Mouse (Mus musculus) hindbrain, embryonic 11.5 days (tissue): ENCODE data around the gene Gpr83. TPM values are rescaled to one million over a fixed set of nuclear protein-coding genes. Genes with fewer than 3 reads are reported as not detected.
A peak's percentile ranks its signal among the peaks of the same experiment; 100 is the strongest.

Source experiments
- ATAC-seq: fragments of 200-750 bp; cut with Nextera tagmentation; 2 replicates; pipeline ENCODE4 v1.8.0; 2017; ENCODE audit warnings: mild to moderate bottlenecking, moderate TSS enrichment, moderate library complexity; ENCODE audit not compliant: low FRiP score
- DNase-seq: peaks from one replicate; pipeline ENCODE4 v3.0.0-alpha.2; 2015; ENCODE audit warnings: low spot score
- H3K27ac ChIP-seq: fragments of 300-500 bp; sonication (generic); 2 replicates; pipeline ENCODE4 v1.5.1; 2014; ENCODE audit warnings: mild to moderate bottlenecking, low read depth, low read length
- H3K27me3 ChIP-seq: fragments of 300-500 bp; sonication (generic); 2 replicates; pipeline ENCODE4 v1.6.1; 2014; ENCODE audit warnings: mild to moderate bottlenecking, low read length, moderate library complexity, mixed read lengths; ENCODE audit not compliant: control insufficient read depth, insufficient read depth
- H3K36me3 ChIP-seq: fragments of 300-500 bp; sonication (generic); 2 replicates; pipeline ENCODE4 v1.6.1; 2014; ENCODE audit warnings: mild to moderate bottlenecking, low read length, moderate library complexity, mixed read lengths; ENCODE audit not compliant: control insufficient read depth, insufficient read depth
- H3K4me1 ChIP-seq: fragments of 300-500 bp; sonication (generic); replicated peaks from 2 replicates; pipeline ENCODE4 v1.6.1; 2014; ENCODE audit warnings: low read length, mixed read lengths; ENCODE audit not compliant: control insufficient read depth, insufficient read depth
- H3K4me2 ChIP-seq: fragments of 300-500 bp; sonication (generic); replicated peaks from 2 replicates; pipeline ENCODE4 v1.6.1; 2014; ENCODE audit warnings: mild to moderate bottlenecking, low read depth, low read length
- H3K4me3 ChIP-seq: fragments of 300-500 bp; sonication (generic); 2 replicates; pipeline ENCODE4 v1.5.1; 2014; ENCODE audit warnings: low read depth, low read length
- H3K9ac ChIP-seq: fragments of 300-500 bp; sonication (generic); 2 replicates; pipeline ENCODE4 v1.6.1; 2014; ENCODE audit warnings: low read depth, low read length
- H3K9me3 ChIP-seq: fragments of 300-500 bp; sonication (generic); 2 replicates; pipeline ENCODE4 v1.6.1; 2016; ENCODE audit warnings: low read length; ENCODE audit not compliant: control insufficient read depth
- WGBS: fragments of 180-500 bp; shearing (Covaris S2); extraction: QIAGEN DNeasy Blood & Tissue Kit; methylation state at CpG from one replicate; pipeline ENCODE4 v1.1.7; 2014; 5-methylcytosine and 5-hydroxymethylcytosine counted together
- polyA plus RNA-seq: library from polyadenylated mRNA; unstranded; fragments of >200 nt; fragmentation: Nextera tagmentation; extraction: Ambion mirVana; gene quantifications from 2 replicates; pipeline ENCODE4 v1.2.1, GENCODE M21; 2014

Gene Gpr83
- 1.7 and 1.8 TPM in 2 replicates for polyA plus RNA-seq

DNA sequence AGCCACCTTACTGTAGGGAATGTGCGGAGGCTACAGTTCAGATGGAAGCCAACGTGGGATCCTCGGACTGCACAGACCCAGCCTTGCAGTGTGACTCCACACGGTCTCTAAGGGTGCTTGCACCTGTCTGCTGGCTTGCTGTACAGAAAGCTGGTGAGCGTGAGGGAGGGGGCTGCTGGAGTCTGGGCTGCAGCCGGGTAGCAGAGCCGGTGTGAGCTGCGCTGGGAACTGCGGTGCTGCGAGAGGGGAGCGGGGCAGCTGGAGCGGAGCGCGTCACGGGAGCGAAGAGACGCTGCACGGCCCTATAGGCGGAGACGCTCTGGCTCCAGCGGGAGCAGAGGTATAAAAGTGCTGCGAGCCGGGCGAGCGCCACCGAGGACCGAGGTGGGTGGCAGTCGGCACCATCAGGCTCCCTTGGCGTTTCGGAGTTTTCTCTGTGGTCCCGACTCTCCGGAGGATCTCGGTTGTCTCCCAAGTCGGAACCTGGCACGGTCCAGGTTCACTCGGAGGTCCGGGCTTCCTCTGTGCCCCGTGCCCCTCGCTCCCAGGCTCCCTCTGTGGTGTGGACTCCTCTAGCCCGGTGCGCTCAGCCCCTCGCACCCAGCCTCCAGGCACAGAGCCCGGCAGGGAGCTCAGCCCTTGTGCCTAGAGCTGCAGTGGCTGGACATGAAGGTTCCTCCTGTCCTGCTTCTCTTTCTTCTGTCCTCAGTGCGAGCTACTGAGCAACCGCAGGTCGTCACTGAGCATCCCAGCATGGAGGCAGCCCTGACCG lies at the start of gene Gpr83:
Gene Gpr83, plus strand, starts transcription at position 343 of the 772 bp plus-strand sequence.
- H3K27ac ChIP-seq, result no peak within 1 kb of the TSS
- H3K27me3 ChIP-seq, result peaks cover 22% of the 10 kb centered on the region
- no peaks in the 10 kb centered on the region for H3K36me3 ChIP-seq
- peak; percentile 94 for ATAC-seq
- peak within 1 kb of the TSS; percentile 47 for H3K4me3 ChIP-seq
- peak; percentile 68 for DNase-seq
- H3K4me1 ChIP-seq, result peaks cover 3% of the 10 kb centered on the region; the same call in 1 of the 2 replicates
- no peaks in the 10 kb centered on the region for H3K9me3 ChIP-seq
- under 1% methylated on average over 47 of the region's 47 CpGs for WGBS
- H3K9ac ChIP-seq, result peak within 1 kb of the TSS; percentile 60
- peak within 1 kb of the TSS; percentile 92 for H3K4me2 ChIP-seq

DNA sequence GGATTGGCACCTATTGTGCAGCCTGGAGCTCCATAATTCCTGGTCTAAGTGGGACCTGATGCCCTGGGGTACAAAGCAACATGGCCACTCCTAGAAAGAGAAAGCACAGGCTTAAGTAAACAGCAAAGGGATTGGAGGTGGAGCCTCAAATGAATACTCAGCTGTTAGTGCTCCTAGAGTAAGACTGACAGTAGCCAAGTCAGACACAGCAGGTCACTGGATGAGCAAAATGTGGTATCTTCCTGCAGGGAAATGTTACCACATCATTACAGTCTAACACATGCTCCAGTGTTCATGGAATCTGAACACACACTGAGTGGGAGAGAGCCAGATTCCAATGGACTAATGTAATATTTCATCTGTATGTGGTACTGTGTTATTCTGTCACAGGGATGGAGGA lies 38.6 kb upstream of the Gpr83 start:
- no peak for DNase-seq
- Histone ChIP-seq H3K36me3 (peaks cover 9% of the 10 kb centered on the region), H3K27me3 (no peaks in the 10 kb centered on the region), H3K4me1 (no peaks in the 10 kb centered on the region), H3K4me2 (no peak overlapping the region), H3K27ac (no peak overlapping the region), H3K9me3 (no peaks in the 10 kb centered on the region), H3K9ac (no peak overlapping the region), H3K4me3 (no peak overlapping the region)
- ATAC-seq, result no peak

DNA sequence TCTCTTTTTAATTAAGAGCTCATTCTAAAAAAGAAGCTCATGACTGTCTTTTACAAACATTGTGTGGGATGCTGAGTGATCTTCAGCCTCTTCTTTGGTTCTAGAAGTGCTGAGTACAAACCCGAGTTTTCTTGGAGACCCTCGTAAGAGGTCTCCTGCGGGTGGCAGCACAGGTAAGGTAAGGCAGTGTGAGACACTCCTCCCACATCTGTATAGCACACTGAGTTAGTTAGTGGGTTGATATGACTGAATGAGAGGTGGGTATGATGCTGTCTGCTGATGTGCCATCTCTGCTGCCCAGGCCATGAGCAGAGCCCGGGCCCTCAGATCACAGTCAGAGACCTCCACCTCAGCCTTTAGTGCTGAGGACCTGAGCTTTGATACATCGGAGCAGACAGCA lies 35.2 kb upstream of the Gpr83 start:
- Histone ChIP-seq H3K4me2 (no peak overlapping the region), H3K9me3 (no peaks in the 10 kb centered on the region), H3K4me1 (no peaks in the 10 kb centered on the region), H3K9ac (no peak overlapping the region), H3K4me3 (no peak overlapping the region), H3K36me3 (peaks cover 2% of the 10 kb centered on the region; the same call in 1 of the 2 replicates), H3K27me3 (no peaks in the 10 kb centered on the region), H3K27ac (no peak overlapping the region)
- no peak for DNase-seq
- 91% methylated on average over 5 of the region's 5 CpGs for WGBS
- no peak for ATAC-seq

DNA sequence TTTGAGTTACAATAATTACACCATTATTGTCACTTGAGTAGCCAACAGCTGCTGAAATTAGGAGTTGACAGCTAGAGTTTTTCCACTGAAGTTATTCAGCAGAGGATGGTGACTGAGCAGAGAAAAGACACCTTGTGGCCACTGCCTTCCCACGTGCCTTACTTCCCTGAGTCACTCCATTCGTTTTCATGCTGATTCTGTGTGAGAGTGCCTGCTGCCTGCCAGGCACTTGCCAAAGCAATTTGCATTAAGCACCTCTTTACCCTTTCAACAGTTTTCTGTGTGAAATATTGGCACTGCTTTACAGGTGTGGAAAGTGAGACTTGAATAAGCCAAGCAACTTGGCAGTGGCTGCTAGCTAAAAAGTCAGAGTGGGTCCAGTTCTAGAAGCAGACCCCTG lies 32.1 kb upstream of the Gpr83 start:
- Histone ChIP-seq H3K27ac (no peak overlapping the region), H3K4me3 (no peak overlapping the region), H3K4me1 (no peaks in the 10 kb centered on the region), H3K36me3 (peaks cover 2% of the 10 kb centered on the region; the same call in 1 of the 2 replicates), H3K4me2 (no peak overlapping the region), H3K9ac (no peak overlapping the region), H3K9me3 (no peaks in the 10 kb centered on the region), H3K27me3 (no peaks in the 10 kb centered on the region)
- no peak for DNase-seq
- no peak for ATAC-seq
- WGBS, result 85% methylated on average over 2 of the region's 2 CpGs

DNA sequence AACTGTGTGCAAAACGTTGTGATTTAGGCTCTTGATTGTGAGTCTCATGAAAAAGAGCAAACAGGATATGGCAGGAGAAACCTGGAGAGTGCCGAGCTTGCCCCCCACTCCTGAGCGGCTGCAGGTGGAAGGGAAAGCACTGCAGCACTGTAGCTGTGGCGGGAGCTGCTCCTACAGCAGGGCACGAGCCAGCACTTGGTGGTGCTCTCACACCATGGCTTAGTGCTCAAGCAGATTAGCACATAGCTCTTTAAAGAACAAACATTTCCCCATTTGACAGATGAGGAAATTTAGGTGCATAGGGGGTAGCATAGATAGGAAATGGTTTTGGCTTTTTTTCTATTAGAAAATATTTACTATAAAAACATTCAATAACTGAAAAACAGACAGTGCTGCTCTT lies 28.0 kb upstream of the Gpr83 start:
- ATAC-seq, result no peak
- no peak overlapping the region for H3K27ac ChIP-seq
- no peaks in the 10 kb centered on the region for H3K9me3 ChIP-seq
- H3K4me2 ChIP-seq, result no peak overlapping the region
- H3K9ac ChIP-seq, result no peak overlapping the region
- no peaks in the 10 kb centered on the region for H3K36me3 ChIP-seq
- no peaks in the 10 kb centered on the region for H3K4me1 ChIP-seq
- no peaks in the 10 kb centered on the region for H3K27me3 ChIP-seq
- 89% methylated on average over 5 of the region's 5 CpGs for WGBS
- no peak for DNase-seq
- H3K4me3 ChIP-seq, result no peak overlapping the region

DNA sequence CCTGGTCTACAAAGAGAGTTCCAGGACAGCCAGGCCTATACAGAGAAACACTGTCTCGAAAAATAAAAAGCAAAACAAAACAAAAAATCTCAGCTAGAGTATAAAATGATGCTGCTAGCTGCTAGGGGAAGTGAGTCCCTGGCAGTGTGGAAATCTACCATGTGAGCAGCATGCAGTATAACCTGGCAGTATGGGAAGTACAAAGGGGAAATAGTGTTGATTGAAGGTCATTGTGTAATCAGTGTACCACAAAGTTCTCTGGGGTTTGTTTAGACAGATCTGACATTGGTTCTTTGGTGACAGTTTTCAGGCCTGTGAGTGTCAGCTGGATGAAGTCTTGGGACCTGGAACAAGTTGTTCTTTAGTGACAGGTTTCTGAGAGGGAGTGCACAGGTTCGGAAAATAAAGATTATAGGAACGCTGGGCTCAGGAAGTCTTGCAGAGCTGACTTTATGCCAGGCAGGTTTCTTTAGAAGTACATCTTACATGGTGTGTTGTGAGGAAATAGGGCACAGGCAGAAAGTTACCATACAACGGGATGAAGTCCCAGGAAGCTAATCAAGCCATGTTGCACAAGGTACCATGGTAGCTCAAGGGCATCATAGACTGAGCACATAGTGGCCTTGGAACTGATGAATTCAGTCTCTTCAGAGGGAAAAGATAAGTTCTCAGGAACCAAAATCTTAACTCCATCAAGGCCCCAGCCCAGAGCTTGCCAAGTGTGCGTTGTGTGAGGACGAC lies 24.5 kb upstream of the Gpr83 start:
- no peaks in the 10 kb centered on the region for H3K36me3 ChIP-seq
- no peak overlapping the region for H3K27ac ChIP-seq
- H3K27me3 ChIP-seq, result no peaks in the 10 kb centered on the region
- DNase-seq (no peak), ATAC-seq (no peak)
- no peak overlapping the region for H3K4me3 ChIP-seq
- no peaks in the 10 kb centered on the region for H3K9me3 ChIP-seq
- H3K9ac ChIP-seq, result no peak overlapping the region
- H3K4me2 ChIP-seq, result no peak overlapping the region
- H3K4me1 ChIP-seq, result no peaks in the 10 kb centered on the region
- WGBS, result 93% methylated on average over 6 of the region's 6 CpGs

DNA sequence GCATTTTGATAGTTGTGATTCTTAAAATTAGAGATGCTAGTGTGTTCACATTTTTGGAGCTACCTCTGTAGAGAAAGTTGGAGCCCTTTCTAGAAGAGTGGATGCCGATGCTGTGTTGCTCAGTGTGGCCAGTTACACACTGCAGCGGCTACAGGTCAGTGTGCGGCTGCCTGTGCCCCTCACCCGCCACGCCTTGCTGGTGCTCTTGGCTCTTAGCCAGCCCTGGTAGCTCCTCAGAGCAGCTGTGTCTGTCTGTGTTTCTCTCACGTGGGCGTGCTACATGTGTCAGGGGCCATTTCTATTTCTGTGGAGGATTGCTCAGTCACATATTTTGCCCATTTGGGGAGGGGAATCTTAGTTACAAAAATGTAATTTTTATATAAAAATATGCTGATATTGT lies 20.5 kb upstream of the Gpr83 start:
- 60% methylated on average over 7 of the region's 7 CpGs for WGBS
- H3K9ac ChIP-seq, result no peak overlapping the region
- no peak overlapping the region for H3K27ac ChIP-seq
- H3K4me2 ChIP-seq, result no peak overlapping the region
- no peaks in the 10 kb centered on the region for H3K4me1 ChIP-seq
- peak; percentile 23 for DNase-seq
- peak; percentile 59; the same call in 1 of the 2 replicates for ATAC-seq
- H3K27me3 ChIP-seq, result no peaks in the 10 kb centered on the region
- no peaks in the 10 kb centered on the region for H3K36me3 ChIP-seq
- no peaks in the 10 kb centered on the region for H3K9me3 ChIP-seq
- no peak overlapping the region for H3K4me3 ChIP-seq

DNA sequence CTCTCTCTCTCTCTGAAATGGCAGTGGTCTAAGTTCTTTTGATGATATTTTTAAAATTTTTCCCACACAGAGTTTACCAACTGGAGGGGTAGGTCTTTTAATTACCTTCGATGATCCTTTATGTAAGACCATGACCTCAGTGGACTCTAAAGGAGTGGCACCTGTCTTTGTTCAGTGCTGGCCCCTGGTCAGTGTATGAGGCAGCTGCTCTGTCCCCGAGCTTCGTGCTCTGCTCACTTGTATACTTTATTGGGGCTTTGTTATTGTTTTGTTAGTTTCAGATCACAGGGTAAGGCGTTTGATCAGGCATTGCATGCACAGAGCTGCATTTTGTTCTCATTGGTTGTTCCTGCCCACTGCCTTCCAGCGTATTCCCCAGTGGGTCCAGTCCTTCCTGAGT lies 20.0 kb upstream of the Gpr83 start:
- H3K4me3 ChIP-seq, result no peak overlapping the region
- no peak overlapping the region for H3K9ac ChIP-seq
- H3K4me2 ChIP-seq, result no peak overlapping the region
- H3K36me3 ChIP-seq, result no peaks in the 10 kb centered on the region
- H3K9me3 ChIP-seq, result no peaks in the 10 kb centered on the region
- 88% methylated on average over 5 of the region's 5 CpGs for WGBS
- H3K4me1 ChIP-seq, result no peaks in the 10 kb centered on the region
- H3K27ac ChIP-seq, result no peak overlapping the region
- DNase-seq (no peak), ATAC-seq (no peak)
- H3K27me3 ChIP-seq, result no peaks in the 10 kb centered on the region
